Mouse (Mus musculus) liver, embryonic 15.5 days (tissue): Measurements from ENCODE around the gene Tinagl1. TPM values are rescaled to one million over a fixed set of nuclear protein-coding genes. Genes with fewer than 3 reads are reported as not detected.

Experiments used
- ATAC-seq: fragments of 200-750 bp; cut with Nextera tagmentation; 2 replicates; pipeline ENCODE4 v1.8.0; 2017; ENCODE audit warnings: moderate number of reproducible peaks, mild to moderate bottlenecking, moderate library complexity; ENCODE audit not compliant: insufficient read depth
- H3K27ac ChIP-seq: fragments of 300-500 bp; sonication (generic); replicated peaks from 2 replicates; pipeline ENCODE4 v1.5.1; 2015; ENCODE audit warnings: mild to moderate bottlenecking, inconsistent platforms
- H3K27me3 ChIP-seq: fragments of 300-500 bp; sonication (generic); 2 replicates; pipeline ENCODE4 v1.6.1; 2015; ENCODE audit warnings: mild to moderate bottlenecking, inconsistent platforms
- H3K36me3 ChIP-seq: fragments of 300-500 bp; sonication (generic); replicated peaks from 2 replicates; pipeline ENCODE4 v1.6.1; 2015; ENCODE audit warnings: moderate library complexity, mild to moderate bottlenecking, inconsistent platforms
- H3K4me1 ChIP-seq: fragments of 300-500 bp; sonication (generic); replicated peaks from 2 replicates; pipeline ENCODE4 v1.6.1; 2015; ENCODE audit warnings: inconsistent platforms
- H3K4me2 ChIP-seq: fragments of 300-500 bp; sonication (generic); 2 replicates; pipeline ENCODE4 v1.6.1; 2015; ENCODE audit warnings: moderate library complexity, mild to moderate bottlenecking, inconsistent platforms
- H3K4me3 ChIP-seq: fragments of 300-500 bp; sonication (generic); replicated peaks from 2 replicates; pipeline ENCODE4 v1.5.1; 2015; ENCODE audit warnings: mild to moderate bottlenecking, inconsistent platforms
- H3K9ac ChIP-seq: fragments of 300-500 bp; sonication (generic); 2 replicates; pipeline ENCODE4 v1.6.1; 2015; ENCODE audit warnings: moderate library complexity, mild to moderate bottlenecking, inconsistent platforms
- H3K9me3 ChIP-seq: fragments of 300-500 bp; sonication (generic); replicated peaks from 2 replicates; pipeline ENCODE4 v1.6.1; 2016; ENCODE audit warnings: inconsistent platforms
- WGBS: fragments of 180-500 bp; shearing (Covaris S2); methylation state at CpG from one replicate; pipeline ENCODE4 v1.1.7; 2015; ENCODE audit warnings: mixed read lengths; ENCODE audit not compliant: insufficient replicate concordance; 5-methylcytosine and 5-hydroxymethylcytosine counted together
- polyA plus RNA-seq: library from polyadenylated mRNA; unstranded; fragments of >200 nt; fragmentation: Nextera tagmentation; extraction: Ambion mirVana; gene quantifications from 2 replicates; pipeline ENCODE4 v1.2.1, GENCODE M21; 2015

Tinagl1 gene
- polyA plus RNA-seq, 1 experiment from 2014 or later = 41.1 TPM

- no peak overlapping the region for H3K4me2 ChIP-seq
- no peak for ATAC-seq
- no peak overlapping the region for H3K4me3 ChIP-seq
- peaks cover 42% of the 10 kb centered on the region for H3K4me1 ChIP-seq
- no peak overlapping the region for H3K27ac ChIP-seq
- H3K9ac ChIP-seq = no peak overlapping the region
- H3K9me3 ChIP-seq = no peaks in the 10 kb centered on the region
- H3K36me3 ChIP-seq = 0 out of 2 replicates have a peak, but pooled peaks cover 3% of the 10 kb centered on the region
- 57% methylated on average over 4 of the region's 4 CpGs for WGBS
- H3K27me3 ChIP-seq = peaks cover 62% of the 10 kb centered on the region
These were observed 2.2 kb upstream of the Tinagl1 start for GRCm38 (mm10) chr4:130177087-130177486.

- Histone ChIP-seq H3K27ac (no peak overlapping the region), H3K4me2 (no peak overlapping the region), H3K27me3 (peaks cover 61% of the 10 kb centered on the region), H3K9ac (no peak overlapping the region), H3K4me3 (no peak overlapping the region), H3K9me3 (no peaks in the 10 kb centered on the region), H3K4me1 (peaks cover 51% of the 10 kb centered on the region), H3K36me3 (0 out of 2 replicates have a peak, but pooled peaks cover 9% of the 10 kb centered on the region)
- ATAC-seq = no peak
- 62% methylated on average over 5 of the region's 5 CpGs for WGBS
These were observed 1.3 kb upstream of the Tinagl1 start for GRCm38 (mm10) chr4:130176156-130176720.

DNA sequence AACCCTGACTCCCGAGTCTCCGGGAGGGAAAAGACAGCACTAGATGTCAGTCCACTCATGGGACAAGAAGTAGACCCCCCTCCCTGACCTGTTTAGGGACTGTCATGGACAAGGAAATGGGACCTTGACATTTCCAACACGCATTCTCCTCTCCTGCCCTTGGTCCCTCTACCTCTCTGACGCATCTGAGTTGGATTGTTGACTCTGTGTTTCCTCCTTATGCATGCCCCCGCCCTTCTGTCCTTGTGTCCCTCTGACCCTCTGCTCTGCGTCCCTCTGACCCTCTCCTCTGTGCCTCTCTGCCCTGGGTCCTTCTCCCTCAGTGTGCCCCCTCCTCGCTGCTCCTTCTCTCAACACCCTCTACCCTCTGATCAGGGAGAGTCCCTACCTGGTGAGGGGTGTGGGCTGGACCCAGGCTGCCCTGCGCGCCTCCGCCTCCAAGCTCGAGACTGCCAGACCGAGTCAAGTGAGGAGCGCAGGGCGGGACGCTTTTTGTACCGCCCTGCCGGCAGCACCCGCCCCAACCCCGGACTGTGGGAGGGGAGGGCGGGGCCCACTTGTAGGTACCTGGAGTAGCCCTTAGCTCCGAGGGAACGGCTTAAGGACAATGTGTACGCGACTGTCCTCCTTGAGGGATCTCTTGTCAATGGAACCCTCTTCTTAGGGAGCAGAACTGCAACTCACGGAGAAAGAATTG lies 439 bp downstream of the Tinagl1 start:
- H3K9ac ChIP-seq = peak overlapping the region; percentile 64
- 5% methylated on average over 25 of the region's 25 CpGs for WGBS
- H3K27ac ChIP-seq = peak overlapping the region; percentile 80
- H3K36me3 ChIP-seq = peaks cover 14% of the 10 kb centered on the region
- H3K27me3 ChIP-seq = peaks cover 64% of the 10 kb centered on the region
- no peaks in the 10 kb centered on the region for H3K9me3 ChIP-seq
- H3K4me2 ChIP-seq = peak overlapping the region; percentile 71
- H3K4me1 ChIP-seq = peaks cover 53% of the 10 kb centered on the region
- peak overlapping the region; percentile 64 for H3K4me3 ChIP-seq
- ATAC-seq = peak; percentile 82

- Histone ChIP-seq H3K27ac (peak overlapping the region; percentile 80), H3K9ac (peak overlapping the region; percentile 64), H3K36me3 (peaks cover 20% of the 10 kb centered on the region), H3K9me3 (no peaks in the 10 kb centered on the region), H3K4me3 (peak overlapping the region; percentile 64), H3K4me1 (peaks cover 57% of the 10 kb centered on the region), H3K4me2 (peak overlapping the region; percentile 71), H3K27me3 (peaks cover 62% of the 10 kb centered on the region)
- 40% methylated on average over 19 of the region's 19 CpGs for WGBS
- ATAC-seq = peak; percentile 38
These were observed 1.0 kb downstream of the Tinagl1 start for GRCm38 (mm10) chr4:130173911-130174311.

DNA sequence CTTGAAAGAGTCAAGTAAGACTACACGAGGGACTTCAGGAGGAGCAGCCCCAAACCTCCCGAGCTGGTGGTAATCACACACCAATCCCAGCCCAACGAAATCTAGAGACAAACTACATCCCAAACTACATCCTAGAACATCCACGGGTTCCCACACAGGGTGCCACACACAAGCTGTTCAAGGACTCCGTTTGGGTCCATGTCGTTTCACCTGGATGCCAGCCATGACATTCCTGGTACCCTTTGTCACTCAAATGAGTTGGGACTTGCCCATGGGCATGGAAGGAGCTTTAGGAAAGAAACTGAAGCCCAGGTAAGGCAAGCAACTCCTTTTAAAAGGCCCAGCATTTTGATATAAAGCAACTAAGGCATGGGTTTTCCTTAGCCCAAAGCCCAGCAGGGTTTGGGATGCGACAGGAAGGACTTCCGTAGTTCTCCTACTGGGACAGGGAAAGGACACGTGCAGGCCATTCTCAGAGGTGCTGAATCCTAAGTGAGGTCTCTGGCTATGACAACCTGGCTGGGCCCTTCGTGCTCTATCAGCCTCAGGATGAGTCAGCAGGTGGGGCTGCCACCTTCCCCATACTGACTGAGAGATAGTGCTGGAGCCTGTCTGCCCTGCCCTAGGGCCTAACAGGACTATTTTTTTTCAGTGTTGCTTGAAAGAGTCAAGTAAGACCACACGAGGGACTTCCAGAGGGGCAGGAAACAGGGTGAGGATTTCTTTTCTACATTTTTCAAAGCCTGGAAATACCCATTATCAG lies 1.7 kb downstream of the Tinagl1 start:
- Histone ChIP-seq H3K27me3 (peaks cover 64% of the 10 kb centered on the region), H3K27ac (peak overlapping the region; percentile 80), H3K9ac (peak overlapping the region; percentile 64), H3K4me2 (peak overlapping the region; percentile 71), H3K36me3 (peaks cover 27% of the 10 kb centered on the region), H3K9me3 (no peaks in the 10 kb centered on the region), H3K4me1 (peaks cover 63% of the 10 kb centered on the region), H3K4me3 (peak overlapping the region; percentile 64)
- peak; percentile 86 for ATAC-seq
- WGBS = 56% methylated on average over 11 of the region's 11 CpGs

- no peak for ATAC-seq
- H3K9ac ChIP-seq = 0 out of 2 replicates have a peak overlapping the region, but pooled peaks have one; percentile 25
- H3K36me3 ChIP-seq = peaks cover 33% of the 10 kb centered on the region
- 60% methylated on average over 11 of the region's 11 CpGs for WGBS
- peak overlapping the region; percentile 64 for H3K4me3 ChIP-seq
- peaks cover 70% of the 10 kb centered on the region for H3K27me3 ChIP-seq
- H3K27ac ChIP-seq = 0 out of 2 replicates have a peak overlapping the region, but pooled peaks have one; percentile 33
- H3K4me1 ChIP-seq = peaks cover 72% of the 10 kb centered on the region
- H3K9me3 ChIP-seq = no peaks in the 10 kb centered on the region
- H3K4me2 ChIP-seq = peak overlapping the region; percentile 71
These were observed 2.8 kb downstream of the Tinagl1 start for GRCm38 (mm10) chr4:130171951-130172765.

- Histone ChIP-seq H3K9me3 (no peaks in the 10 kb centered on the region), H3K4me2 (no peak overlapping the region), H3K9ac (no peak overlapping the region), H3K36me3 (peaks cover 48% of the 10 kb centered on the region), H3K4me1 (peaks cover 63% of the 10 kb centered on the region), H3K27ac (no peak overlapping the region), H3K27me3 (peaks cover 68% of the 10 kb centered on the region), H3K4me3 (no peak overlapping the region)
- ATAC-seq = no peak
- 50% methylated on average over 4 of the region's 4 CpGs for WGBS
These were observed 4.6 kb downstream of the Tinagl1 start for GRCm38 (mm10) chr4:130170362-130170761.

DNA sequence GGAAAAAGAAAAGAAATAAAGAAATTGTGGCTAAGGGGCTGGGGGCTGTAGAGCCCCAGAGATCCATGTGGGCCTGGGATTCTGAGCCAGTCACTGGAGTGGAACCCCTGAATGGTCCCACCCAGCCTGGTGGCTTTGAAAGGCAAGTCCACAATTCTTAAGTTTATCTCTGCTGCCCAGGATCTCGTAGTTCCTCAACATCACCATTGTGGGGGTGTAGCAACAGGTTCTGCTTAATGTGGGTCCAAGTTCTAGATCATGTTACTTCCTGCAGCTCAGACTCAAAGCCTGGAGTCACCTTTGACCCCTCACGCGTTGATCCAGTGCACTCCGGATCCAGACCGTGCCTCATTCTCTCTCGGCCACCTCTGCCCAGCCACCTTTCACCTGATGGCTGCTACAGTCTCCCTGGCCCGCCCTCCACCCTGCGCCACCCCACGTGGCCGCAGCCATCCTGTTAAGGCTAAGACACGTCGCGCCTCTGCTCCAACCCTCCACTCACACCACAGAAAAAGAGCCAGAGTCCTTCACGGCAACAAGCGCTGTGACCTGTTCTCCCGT lies 5.4 kb downstream of the Tinagl1 start:
- Histone ChIP-seq H3K4me3 (no peak overlapping the region), H3K9ac (no peak overlapping the region), H3K27ac (no peak overlapping the region), H3K36me3 (peaks cover 48% of the 10 kb centered on the region), H3K4me1 (peaks cover 54% of the 10 kb centered on the region), H3K9me3 (no peaks in the 10 kb centered on the region), H3K27me3 (peaks cover 66% of the 10 kb centered on the region), H3K4me2 (no peak overlapping the region)
- no peak for ATAC-seq
- 70% methylated on average over 16 of the region's 16 CpGs for whole genome bisulfite sequencing

DNA sequence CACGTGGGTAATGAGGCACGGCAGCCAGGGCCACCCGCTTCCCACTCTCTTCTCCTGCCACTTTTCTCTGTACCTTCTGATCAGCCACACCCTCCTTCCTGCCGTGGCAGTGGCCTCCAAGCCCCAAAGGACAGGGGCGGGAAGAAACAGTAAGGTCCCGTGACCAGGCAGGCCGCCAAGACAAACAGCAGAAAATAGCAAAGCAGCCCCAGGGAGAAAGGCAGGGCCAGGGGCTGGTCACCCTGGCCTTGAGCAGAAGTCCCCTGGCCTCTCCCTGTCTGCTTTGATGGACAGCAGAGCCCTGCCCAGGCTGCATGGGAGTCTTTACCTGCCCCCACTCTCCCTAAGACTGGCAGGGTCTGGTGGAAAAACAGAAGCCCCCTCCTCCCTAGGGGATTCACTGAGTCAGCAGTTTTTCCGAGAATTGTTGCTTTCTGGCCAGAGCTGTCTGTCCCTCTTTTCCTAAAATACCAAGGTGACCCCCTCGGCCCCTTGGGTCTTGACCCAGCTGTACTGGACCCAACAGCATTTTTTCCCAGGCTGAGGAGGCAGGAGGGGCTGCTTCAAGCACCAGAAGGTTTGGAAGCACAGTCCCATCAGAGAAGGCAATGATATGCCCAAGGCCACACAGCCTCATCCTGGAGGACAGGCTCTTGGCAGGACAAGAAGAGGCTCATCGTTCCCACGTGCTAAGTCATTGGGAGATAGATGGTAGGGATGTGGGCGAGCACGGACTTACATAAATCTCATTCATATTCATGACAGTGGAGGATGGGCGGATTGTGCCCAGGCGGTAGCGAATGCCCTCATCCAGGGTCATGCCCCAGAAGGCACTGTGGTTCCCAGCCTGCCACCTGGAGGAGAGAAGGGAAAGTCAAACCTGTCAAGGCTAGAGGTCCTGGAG lies 6.4 kb downstream of the Tinagl1 start:
- Histone ChIP-seq H3K27ac (no peak overlapping the region), H3K4me3 (no peak overlapping the region), H3K4me1 (peaks cover 48% of the 10 kb centered on the region), H3K27me3 (peaks cover 66% of the 10 kb centered on the region), H3K36me3 (peaks cover 48% of the 10 kb centered on the region), H3K9ac (no peak overlapping the region), H3K4me2 (peak overlapping the region; percentile 25), H3K9me3 (no peaks in the 10 kb centered on the region)
- ATAC-seq = peak; percentile 28; the same call in 1 of the 2 replicates
- 39% methylated on average over 16 of the region's 16 CpGs for WGBS
